Mouse (Mus musculus): ENCODE measurements around the gene Cant1. TPM values are rescaled to one million over a fixed set of nuclear protein-coding genes. Genes with fewer than 3 reads are reported as not detected.
"Not testable (repeated sequence)": the region's sequence is repeated elsewhere in the genome, so short reads cannot be mapped to it uniquely, and the experiment has no call there.

The Cant1 gene
- polyA plus RNA-seq, 1 experiment from 2014 or later, result 22.5 TPM

DNA sequence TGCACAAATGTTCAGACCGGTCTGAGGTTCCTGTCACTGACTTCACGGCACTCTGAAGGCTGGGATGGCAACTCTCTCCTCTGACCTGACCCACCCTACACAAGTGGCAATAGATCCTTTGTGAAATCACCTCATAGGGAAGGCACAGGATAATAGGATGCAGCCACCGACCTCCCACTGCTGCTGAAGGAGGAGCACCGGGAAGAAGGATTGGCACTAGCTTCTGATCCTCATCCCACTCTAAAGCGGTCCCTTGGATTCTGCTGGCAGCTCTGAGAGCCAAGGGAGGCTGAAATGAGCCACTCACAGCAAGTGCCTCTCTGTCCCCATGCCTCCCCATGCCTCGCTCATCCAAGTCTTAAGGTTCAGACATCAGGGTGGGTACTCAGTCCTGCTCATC lies 24.3 kb downstream of the Cant1 start:
- Histone ChIP-seq H3K27me3 (ENCODE audit: control insufficient read depth, insufficient read depth, low read length) (no peaks in the 10 kb centered on the region), H3K36me3 (ENCODE audit: control insufficient read depth, insufficient read depth, low read length) (peaks cover 7% of the 10 kb centered on the region; the same call in 1 of the 2 replicates), H3K4me1 (ENCODE audit: control insufficient read depth, insufficient read depth, low read length) (no peaks in the 10 kb centered on the region; the same call in 1 of the 2 replicates), H3K4me2 (ENCODE audit: low read depth, low read length) (no peak overlapping the region), H3K9me3 (replicated peaks; ENCODE audit: control insufficient read depth, low read length) (no peaks in the 10 kb centered on the region), H3K27ac (ENCODE audit: low read length) (no peak overlapping the region), H3K9ac (ENCODE audit: low read length) (no peak overlapping the region), H3K4me3 (replicated peaks; ENCODE audit: low read length) (no peak overlapping the region)
- WGBS, result 64% methylated on average over 6 of the region's 6 CpGs
- no peak for ATAC-seq (ENCODE audit: insufficient read depth, low FRiP score)

DNA sequence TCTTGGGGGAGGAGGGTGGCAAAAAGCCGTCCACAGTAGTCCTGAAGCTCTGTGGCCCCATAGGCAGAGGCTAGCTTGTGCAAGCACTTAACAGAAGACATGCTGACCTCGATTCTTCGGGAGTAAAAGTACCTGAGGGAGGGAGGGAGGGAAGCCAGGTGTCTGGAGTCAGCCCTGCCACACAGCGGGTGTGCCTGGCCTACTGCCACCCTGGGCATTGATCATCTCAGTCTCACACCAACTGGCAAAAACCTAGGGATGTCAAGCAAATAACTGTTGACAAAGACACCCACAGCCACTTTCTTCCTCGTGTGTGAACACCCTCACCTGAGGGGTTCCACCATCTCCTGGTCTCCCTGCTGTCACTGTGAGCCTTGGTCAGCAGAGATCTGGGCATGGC lies 24.9 kb downstream of the Cant1 start:
- no peak overlapping the region for H3K4me2 ChIP-seq (ENCODE audit: low read depth, low read length)
- H3K27me3 ChIP-seq (ENCODE audit: control insufficient read depth, insufficient read depth, low read length), result no peaks in the 10 kb centered on the region
- peaks cover 7% of the 10 kb centered on the region; the same call in 1 of the 2 replicates for H3K36me3 ChIP-seq (ENCODE audit: control insufficient read depth, insufficient read depth, low read length)
- no peak overlapping the region for H3K4me3 ChIP-seq (replicated peaks; ENCODE audit: low read length)
- H3K27ac ChIP-seq (ENCODE audit: low read length), result no peak overlapping the region
- no peak overlapping the region for H3K9ac ChIP-seq (ENCODE audit: low read length)
- no peak for ATAC-seq (ENCODE audit: insufficient read depth, low FRiP score)
- 58% methylated on average over 5 of the region's 5 CpGs for WGBS
- H3K4me1 ChIP-seq (ENCODE audit: control insufficient read depth, insufficient read depth, low read length), result no peaks in the 10 kb centered on the region
- no peaks in the 10 kb centered on the region for H3K9me3 ChIP-seq (replicated peaks; ENCODE audit: control insufficient read depth, low read length)

GRCm38 (mm10) chr11:118387816-118388215 lies 31.1 kb downstream of the Cant1 start:
- not testable (repeated sequence) for H3K4me2 ChIP-seq (ENCODE audit: low read depth, low read length); H3K9me3 ChIP-seq (replicated peaks; ENCODE audit: control insufficient read depth, low read length); H3K36me3 ChIP-seq (ENCODE audit: control insufficient read depth, insufficient read depth, low read length); H3K27ac ChIP-seq (ENCODE audit: low read length); H3K9ac ChIP-seq (ENCODE audit: low read length); H3K4me1 ChIP-seq (ENCODE audit: control insufficient read depth, insufficient read depth, low read length); ATAC-seq (ENCODE audit: insufficient read depth, low FRiP score); H3K4me3 ChIP-seq (replicated peaks; ENCODE audit: low read length); H3K27me3 ChIP-seq (ENCODE audit: control insufficient read depth, insufficient read depth, low read length)
- WGBS, result 89% methylated on average over 13 of the region's 13 CpGs

- no peaks in the 10 kb centered on the region for H3K9me3 ChIP-seq (replicated peaks; ENCODE audit: control insufficient read depth, low read length)
- H3K36me3 ChIP-seq (ENCODE audit: control insufficient read depth, insufficient read depth, low read length), result no peaks in the 10 kb centered on the region
- H3K9ac ChIP-seq (ENCODE audit: low read length), result peak overlapping the region; percentile 58; the same call in 1 of the 2 replicates
- no peaks in the 10 kb centered on the region for H3K27me3 ChIP-seq (ENCODE audit: control insufficient read depth, insufficient read depth, low read length)
- H3K4me3 ChIP-seq (replicated peaks; ENCODE audit: low read length), result no peak overlapping the region
- 42% methylated on average over 11 of the region's 11 CpGs for WGBS
- no peak overlapping the region for H3K27ac ChIP-seq (ENCODE audit: low read length)
- ATAC-seq (ENCODE audit: insufficient read depth, low FRiP score), result peak; percentile 53; the same call in 1 of the 2 replicates
- H3K4me1 ChIP-seq (ENCODE audit: control insufficient read depth, insufficient read depth, low read length), result peaks cover 6% of the 10 kb centered on the region
- H3K4me2 ChIP-seq (ENCODE audit: low read depth, low read length), result no peak overlapping the region
Observed at GRCm38 (mm10) chr11:118379251-118380009, 39.5 kb downstream of the Cant1 start.

DNA sequence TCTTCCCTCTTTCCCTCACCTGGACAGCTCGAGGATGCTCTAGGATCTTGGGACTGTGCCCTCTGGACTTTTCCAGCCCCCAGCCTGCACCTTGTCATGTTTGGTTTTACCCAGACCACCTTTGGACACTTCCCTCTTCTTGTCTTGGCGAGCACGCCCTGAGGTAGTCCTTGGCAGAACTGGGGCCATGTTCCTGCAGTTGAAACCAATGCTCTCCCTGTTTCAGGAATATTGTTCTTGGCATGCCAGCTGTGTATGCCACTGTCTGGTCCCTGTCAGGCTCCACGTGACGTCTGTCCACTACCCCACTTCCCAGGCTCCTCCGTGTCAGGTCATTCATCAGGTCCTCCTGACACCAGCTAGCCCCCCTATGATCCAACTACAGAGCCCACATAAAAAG lies 40.2 kb downstream of the Cant1 start:
- ATAC-seq (ENCODE audit: insufficient read depth, low FRiP score), result no peak
- Histone ChIP-seq H3K4me2 (ENCODE audit: low read depth, low read length) (no peak overlapping the region), H3K9ac (ENCODE audit: low read length) (no peak overlapping the region), H3K27me3 (ENCODE audit: control insufficient read depth, insufficient read depth, low read length) (no peaks in the 10 kb centered on the region), H3K36me3 (ENCODE audit: control insufficient read depth, insufficient read depth, low read length) (no peaks in the 10 kb centered on the region), H3K9me3 (replicated peaks; ENCODE audit: control insufficient read depth, low read length) (no peaks in the 10 kb centered on the region), H3K4me3 (replicated peaks; ENCODE audit: low read length) (no peak overlapping the region), H3K4me1 (ENCODE audit: control insufficient read depth, insufficient read depth, low read length) (peaks cover 6% of the 10 kb centered on the region), H3K27ac (ENCODE audit: low read length) (no peak overlapping the region)
- WGBS, result 79% methylated on average over 6 of the region's 6 CpGs

GRCm38 (mm10) chr11:118376323-118376722 lies 42.6 kb downstream of the Cant1 start:
- not testable (repeated sequence) for ATAC-seq (ENCODE audit: insufficient read depth, low FRiP score); H3K4me2 ChIP-seq (ENCODE audit: low read depth, low read length); H3K27me3 ChIP-seq (ENCODE audit: control insufficient read depth, insufficient read depth, low read length); H3K27ac ChIP-seq (ENCODE audit: low read length); H3K4me1 ChIP-seq (ENCODE audit: control insufficient read depth, insufficient read depth, low read length); H3K9ac ChIP-seq (ENCODE audit: low read length); H3K9me3 ChIP-seq (replicated peaks; ENCODE audit: control insufficient read depth, low read length); H3K4me3 ChIP-seq (replicated peaks; ENCODE audit: low read length); H3K36me3 ChIP-seq (ENCODE audit: control insufficient read depth, insufficient read depth, low read length)

- no peak overlapping the region for H3K4me2 ChIP-seq (ENCODE audit: low read depth, low read length)
- no peaks in the 10 kb centered on the region for H3K27me3 ChIP-seq (ENCODE audit: control insufficient read depth, insufficient read depth, low read length)
- no peak overlapping the region for H3K27ac ChIP-seq (ENCODE audit: low read length)
- H3K9ac ChIP-seq (ENCODE audit: low read length), result no peak overlapping the region
- H3K4me3 ChIP-seq (replicated peaks; ENCODE audit: low read length), result no peak overlapping the region
- no peak; the same call in 1 of the 2 replicates for ATAC-seq (ENCODE audit: insufficient read depth, low FRiP score)
- H3K9me3 ChIP-seq (replicated peaks; ENCODE audit: control insufficient read depth, low read length), result no peaks in the 10 kb centered on the region
- H3K4me1 ChIP-seq (ENCODE audit: control insufficient read depth, insufficient read depth, low read length), result peaks cover 8% of the 10 kb centered on the region
- 49% methylated on average over 5 of the region's 5 CpGs for WGBS
- H3K36me3 ChIP-seq (ENCODE audit: control insufficient read depth, insufficient read depth, low read length), result no peaks in the 10 kb centered on the region
Observed at GRCm38 (mm10) chr11:118375881-118376280, 43.0 kb downstream of the Cant1 start.

DNA sequence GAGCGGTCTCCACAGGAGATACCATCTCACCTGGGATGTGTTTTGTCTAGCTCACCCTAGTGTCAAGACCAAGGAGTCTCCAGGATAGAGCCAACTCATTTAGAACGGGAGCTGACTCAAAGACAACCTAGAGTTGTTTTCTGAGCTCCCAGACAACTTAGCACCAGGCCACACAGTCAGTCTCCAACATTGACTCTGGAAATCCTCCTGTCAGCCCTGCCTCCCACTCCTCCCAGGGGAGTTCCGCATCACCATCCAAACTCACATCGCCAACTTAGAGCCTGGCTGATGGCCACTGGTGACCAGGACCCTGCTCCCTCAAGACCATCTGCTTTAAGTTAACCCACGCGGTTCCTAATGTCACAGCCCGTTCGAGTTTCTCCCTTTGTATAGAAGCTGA lies 43.4 kb downstream of the Cant1 start:
- H3K27ac ChIP-seq (ENCODE audit: low read length), result no peak overlapping the region
- no peaks in the 10 kb centered on the region for H3K27me3 ChIP-seq (ENCODE audit: control insufficient read depth, insufficient read depth, low read length)
- H3K4me2 ChIP-seq (ENCODE audit: low read depth, low read length), result no peak overlapping the region
- no peaks in the 10 kb centered on the region for H3K36me3 ChIP-seq (ENCODE audit: control insufficient read depth, insufficient read depth, low read length)
- 68% methylated on average over 8 of the region's 8 CpGs for WGBS
- no peaks in the 10 kb centered on the region for H3K9me3 ChIP-seq (replicated peaks; ENCODE audit: control insufficient read depth, low read length)
- peaks cover 8% of the 10 kb centered on the region for H3K4me1 ChIP-seq (ENCODE audit: control insufficient read depth, insufficient read depth, low read length)
- no peak overlapping the region for H3K9ac ChIP-seq (ENCODE audit: low read length)
- no peak overlapping the region for H3K4me3 ChIP-seq (replicated peaks; ENCODE audit: low read length)
- no peak for ATAC-seq (ENCODE audit: insufficient read depth, low FRiP score)

GRCm38 (mm10) chr11:118375006-118375405 lies 43.9 kb downstream of the Cant1 start:
- ATAC-seq (ENCODE audit: insufficient read depth, low FRiP score), result no peak
- Histone ChIP-seq H3K4me3 (replicated peaks; ENCODE audit: low read length) (no peak overlapping the region), H3K4me2 (ENCODE audit: low read depth, low read length) (no peak overlapping the region), H3K9ac (ENCODE audit: low read length) (no peak overlapping the region), H3K27ac (ENCODE audit: low read length) (no peak overlapping the region), H3K9me3 (replicated peaks; ENCODE audit: control insufficient read depth, low read length) (no peaks in the 10 kb centered on the region), H3K36me3 (ENCODE audit: control insufficient read depth, insufficient read depth, low read length) (no peaks in the 10 kb centered on the region), H3K4me1 (ENCODE audit: control insufficient read depth, insufficient read depth, low read length) (peaks cover 8% of the 10 kb centered on the region), H3K27me3 (ENCODE audit: control insufficient read depth, insufficient read depth, low read length) (no peaks in the 10 kb centered on the region)
